Mouse (Mus musculus) liver, embryonic 11.5 days (tissue): ENCODE results near the gene Ttc7b. TPM values are rescaled to one million over a fixed set of nuclear protein-coding genes. Genes with fewer than 3 reads are reported as not detected.

Source experiments
- ATAC-seq: fragments of 200-750 bp; cut with Nextera tagmentation; replicated peaks from 2 replicates; pipeline ENCODE4 v1.8.0; 2017; ENCODE audit warnings: moderate number of reproducible peaks, mild to moderate bottlenecking, moderate TSS enrichment, moderate library complexity; ENCODE audit not compliant: low FRiP score
- DNase-seq: peaks from one replicate; pipeline ENCODE4 v3.0.0-alpha.2; 2017; ENCODE audit warnings: low spot score
- H3K27ac ChIP-seq: fragments of 300-500 bp; sonication (generic); 2 replicates; pipeline ENCODE4 v1.5.1; 2014; ENCODE audit warnings: mild to moderate bottlenecking, low read depth, low read length, control low read depth
- H3K27me3 ChIP-seq: fragments of 300-500 bp; sonication (generic); replicated peaks from 2 replicates; pipeline ENCODE4 v1.6.1; 2014; ENCODE audit warnings: low read length, mixed read lengths; ENCODE audit not compliant: control insufficient read depth, insufficient read depth
- H3K36me3 ChIP-seq: fragments of 300-500 bp; sonication (generic); 2 replicates; pipeline ENCODE4 v1.6.1; 2014; ENCODE audit warnings: mild to moderate bottlenecking, low read length, moderate library complexity, mixed read lengths; ENCODE audit not compliant: control insufficient read depth, insufficient read depth
- H3K4me1 ChIP-seq: fragments of 300-500 bp; sonication (generic); replicated peaks from 2 replicates; pipeline ENCODE4 v1.6.1; 2014; ENCODE audit warnings: low read length, mixed read lengths; ENCODE audit not compliant: control insufficient read depth, insufficient read depth
- H3K4me2 ChIP-seq: fragments of 300-500 bp; sonication (generic); 2 replicates; pipeline ENCODE4 v1.6.1; 2014; ENCODE audit warnings: mild to moderate bottlenecking, control low read depth, moderate library complexity
- H3K4me3 ChIP-seq: fragments of 300-500 bp; sonication (generic); 2 replicates; pipeline ENCODE4 v1.5.1; 2014; ENCODE audit warnings: low read depth, low read length, control low read depth
- H3K9ac ChIP-seq: fragments of 300-500 bp; sonication (generic); 2 replicates; pipeline ENCODE4 v1.6.1; 2014; ENCODE audit warnings: low read depth, low read length, control low read depth
- H3K9me3 ChIP-seq: fragments of 300-500 bp; sonication (generic); 2 replicates; pipeline ENCODE4 v1.6.1; 2016; ENCODE audit warnings: low read length, inconsistent platforms, mixed read lengths; ENCODE audit not compliant: control insufficient read depth
- WGBS: fragments of 180-500 bp; shearing (Covaris S2); extraction: QIAGEN DNeasy Blood & Tissue Kit; methylation state at CpG from one replicate; pipeline ENCODE4 v1.1.7; 2014; 5-methylcytosine and 5-hydroxymethylcytosine counted together
- polyA plus RNA-seq: library from polyadenylated mRNA; unstranded; fragments of >200 nt; fragmentation: Nextera tagmentation; extraction: Ambion mirVana; gene quantifications from 2 replicates; pipeline ENCODE4 v1.2.1, GENCODE M21; 2014

Ttc7b gene
- polyA plus RNA-seq, 1 experiment from 2014 or later, result 6.2 TPM

GRCm38 (mm10) chr12:100469503-100470293 is 50.9 kb downstream of the Ttc7b start:
- no peaks in the 10 kb centered on the region for H3K9me3 ChIP-seq
- no peaks in the 10 kb centered on the region for H3K27me3 ChIP-seq
- H3K4me2 ChIP-seq, result no peak overlapping the region
- no peak overlapping the region for H3K4me3 ChIP-seq
- H3K9ac ChIP-seq, result no peak overlapping the region
- no peak overlapping the region for H3K27ac ChIP-seq
- H3K36me3 ChIP-seq, result no peaks in the 10 kb centered on the region
- no peak for ATAC-seq
- DNase-seq, result no peak
- 83% methylated on average over 7 of the region's 7 CpGs for WGBS
- H3K4me1 ChIP-seq, result no peaks in the 10 kb centered on the region

- DNase-seq (no peak), ATAC-seq (no peak; the same call in 1 of the 2 replicates)
- no peaks in the 10 kb centered on the region for H3K9me3 ChIP-seq
- WGBS, result 87% methylated on average over 1 of the region's 4 CpGs
- no peak overlapping the region for H3K4me3 ChIP-seq
- H3K4me2 ChIP-seq, result no peak overlapping the region
- H3K4me1 ChIP-seq, result no peaks in the 10 kb centered on the region
- no peak overlapping the region for H3K27ac ChIP-seq
- H3K27me3 ChIP-seq, result no peaks in the 10 kb centered on the region
- no peak overlapping the region for H3K9ac ChIP-seq
- H3K36me3 ChIP-seq, result no peaks in the 10 kb centered on the region
These were observed 55.4 kb downstream of the Ttc7b start for GRCm38 (mm10) chr12:100465101-100465715.

- Histone ChIP-seq H3K9ac (no peak overlapping the region), H3K4me1 (no peaks in the 10 kb centered on the region), H3K9me3 (no peaks in the 10 kb centered on the region), H3K36me3 (0 out of 2 replicates have a peak, but pooled peaks cover 2% of the 10 kb centered on the region), H3K4me3 (no peak overlapping the region), H3K4me2 (no peak overlapping the region), H3K27me3 (no peaks in the 10 kb centered on the region), H3K27ac (no peak overlapping the region)
- ATAC-seq, result no peak
- WGBS, result 92% methylated on average over 7 of the region's 7 CpGs
- DNase-seq, result no peak
These were observed 62.9 kb downstream of the Ttc7b start for GRCm38 (mm10) chr12:100457701-100458100.

- Histone ChIP-seq H3K4me1 (no peaks in the 10 kb centered on the region), H3K27ac (no peak overlapping the region), H3K27me3 (no peaks in the 10 kb centered on the region), H3K36me3 (0 out of 2 replicates have a peak, but pooled peaks cover 2% of the 10 kb centered on the region), H3K9ac (no peak overlapping the region), H3K4me2 (no peak overlapping the region), H3K9me3 (no peaks in the 10 kb centered on the region), H3K4me3 (no peak overlapping the region)
- DNase-seq (no peak), ATAC-seq (no peak)
- WGBS, result 79% methylated on average over 10 of the region's 10 CpGs
These were observed 64.2 kb downstream of the Ttc7b start for GRCm38 (mm10) chr12:100456257-100456975.

- 83% methylated on average over 2 of the region's 2 CpGs for WGBS
- no peak for DNase-seq
- no peaks in the 10 kb centered on the region for H3K27me3 ChIP-seq
- H3K27ac ChIP-seq, result no peak overlapping the region
- H3K36me3 ChIP-seq, result 0 out of 2 replicates have a peak, but pooled peaks cover 2% of the 10 kb centered on the region
- no peak overlapping the region for H3K9ac ChIP-seq
- H3K4me3 ChIP-seq, result no peak overlapping the region
- no peak overlapping the region for H3K4me2 ChIP-seq
- no peaks in the 10 kb centered on the region for H3K9me3 ChIP-seq
- H3K4me1 ChIP-seq, result no peaks in the 10 kb centered on the region
- ATAC-seq, result no peak
These were observed 65.2 kb downstream of the Ttc7b start for GRCm38 (mm10) chr12:100455453-100455852.

- Histone ChIP-seq H3K9ac (no peak overlapping the region), H3K4me1 (no peaks in the 10 kb centered on the region), H3K27ac (no peak overlapping the region), H3K9me3 (no peaks in the 10 kb centered on the region), H3K27me3 (no peaks in the 10 kb centered on the region), H3K4me3 (no peak overlapping the region), H3K4me2 (no peak overlapping the region), H3K36me3 (no peaks in the 10 kb centered on the region)
- 82% methylated on average over 12 of the region's 12 CpGs for WGBS
- no peak for DNase-seq
- no peak for ATAC-seq
These were observed 72.8 kb downstream of the Ttc7b start for GRCm38 (mm10) chr12:100447701-100448277.

- Histone ChIP-seq H3K27me3 (no peaks in the 10 kb centered on the region), H3K4me1 (no peaks in the 10 kb centered on the region), H3K4me3 (no peak overlapping the region), H3K4me2 (no peak overlapping the region), H3K9me3 (no peaks in the 10 kb centered on the region), H3K27ac (no peak overlapping the region), H3K9ac (no peak overlapping the region), H3K36me3 (no peaks in the 10 kb centered on the region)
- WGBS, result 80% methylated on average over 6 of the region's 6 CpGs
- DNase-seq (no peak), ATAC-seq (no peak)
These were observed 73.5 kb downstream of the Ttc7b start for GRCm38 (mm10) chr12:100447161-100447560.

GRCm38 (mm10) chr12:100445686-100446085 is 74.9 kb downstream of the Ttc7b start:
- H3K4me2 ChIP-seq, result no peak overlapping the region
- no peak overlapping the region for H3K4me3 ChIP-seq
- H3K4me1 ChIP-seq, result no peaks in the 10 kb centered on the region
- no peaks in the 10 kb centered on the region for H3K27me3 ChIP-seq
- 89% methylated on average over 7 of the region's 7 CpGs for WGBS
- no peaks in the 10 kb centered on the region for H3K36me3 ChIP-seq
- H3K27ac ChIP-seq, result no peak overlapping the region
- H3K9me3 ChIP-seq, result no peaks in the 10 kb centered on the region
- H3K9ac ChIP-seq, result no peak overlapping the region
- ATAC-seq (no peak), DNase-seq (no peak)
